Mouse (Mus musculus): ENCODE measurements at regions not wholly inside any gene's neighbourhood (a gene's known extent, or its start where the extent isn't known, plus 50 kb on each side); places are given as distances from the start of the nearest gene placed in this dataset.

DNA sequence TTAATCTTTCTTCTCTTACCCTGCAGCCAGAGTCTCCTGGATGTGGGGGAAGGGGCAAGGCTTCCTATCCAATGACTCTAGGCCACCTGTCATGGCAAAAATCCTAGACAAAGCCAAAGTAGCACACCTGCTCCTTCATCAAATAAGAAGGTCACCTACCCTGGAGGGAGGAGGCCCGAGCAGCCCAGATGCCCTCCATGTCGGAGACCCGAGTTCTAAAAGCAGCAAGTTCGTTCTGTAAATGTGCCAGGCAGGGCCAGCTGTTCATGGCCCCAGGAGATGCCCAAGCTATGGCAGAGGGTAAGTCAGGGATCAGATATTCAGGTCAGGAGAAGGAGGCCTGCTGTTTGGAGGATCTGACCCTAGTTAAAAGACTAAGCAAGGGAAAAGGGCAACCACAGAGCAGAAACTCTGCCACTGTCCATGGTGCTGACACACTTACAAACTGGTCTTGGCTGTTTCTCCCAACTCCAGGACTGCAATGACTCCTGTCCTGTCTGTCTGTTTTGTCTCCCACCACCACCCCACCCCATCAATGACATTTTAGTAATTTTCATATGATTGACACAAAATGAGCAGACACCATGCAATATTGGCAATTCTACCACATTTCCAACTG, 125.9 kb downstream of the Tmem132e start:
- Histone ChIP-seq H3K4me3 (ENCODE audit: low read length) (no peak overlapping the region), H3K9me3 (ENCODE audit: low read length) (no peaks in the 10 kb centered on the region), H3K4me1 (ENCODE audit: insufficient read depth, low read length) (no peaks in the 10 kb centered on the region), H3K4me2 (replicated peaks; ENCODE audit: low read depth, low read length) (no peak overlapping the region), H3K36me3 (ENCODE audit: insufficient read depth, low read length) (no peaks in the 10 kb centered on the region), H3K9ac (replicated peaks; ENCODE audit: low read length) (no peak overlapping the region), H3K27me3 (ENCODE audit: insufficient read depth, low read length) (no peaks in the 10 kb centered on the region), H3K27ac (ENCODE audit: low read length) (no peak overlapping the region)
- 96% methylated on average over 4 of the region's 4 CpGs for WGBS
- no peak for ATAC-seq (ENCODE audit: low FRiP score, low TSS enrichment)

DNA sequence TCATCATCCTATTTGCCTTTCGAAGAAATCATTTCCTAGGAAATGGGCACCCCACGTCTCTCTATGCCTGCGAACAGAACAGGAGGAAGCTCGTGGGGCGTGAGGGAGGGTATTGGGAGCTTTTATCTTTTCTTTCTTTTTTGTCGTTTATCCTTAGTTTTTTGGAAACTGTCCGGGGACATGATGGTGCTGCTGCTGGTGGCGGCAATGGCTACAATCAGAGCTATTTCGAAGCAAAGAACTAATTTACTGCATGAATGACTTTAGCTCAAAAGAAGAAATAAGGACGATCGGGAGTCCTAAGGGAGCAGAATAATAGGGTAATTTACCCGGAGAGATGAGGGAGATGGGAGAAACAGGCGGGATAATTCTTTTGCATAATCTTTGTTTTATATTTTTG, 119.9 kb downstream of the Tmem132e start:
- no peaks in the 10 kb centered on the region for H3K4me1 ChIP-seq (ENCODE audit: insufficient read depth, low read length)
- H3K9ac ChIP-seq (replicated peaks; ENCODE audit: low read length): no peak overlapping the region
- 46% methylated on average over 13 of the region's 13 CpGs for WGBS
- no peaks in the 10 kb centered on the region for H3K27me3 ChIP-seq (ENCODE audit: insufficient read depth, low read length)
- no peak overlapping the region for H3K27ac ChIP-seq (ENCODE audit: low read length)
- no peak overlapping the region for H3K4me3 ChIP-seq (ENCODE audit: low read length)
- no peaks in the 10 kb centered on the region for H3K9me3 ChIP-seq (ENCODE audit: low read length)
- H3K4me2 ChIP-seq (replicated peaks; ENCODE audit: low read depth, low read length): no peak overlapping the region
- H3K36me3 ChIP-seq (ENCODE audit: insufficient read depth, low read length): no peaks in the 10 kb centered on the region
- ATAC-seq (ENCODE audit: low FRiP score, low TSS enrichment): no peak

Measured in kidney, embryonic 16.5 days (tissue).